Mouse (Mus musculus): ENCODE results near the gene Trim28.

Gene Trim28

DNA sequence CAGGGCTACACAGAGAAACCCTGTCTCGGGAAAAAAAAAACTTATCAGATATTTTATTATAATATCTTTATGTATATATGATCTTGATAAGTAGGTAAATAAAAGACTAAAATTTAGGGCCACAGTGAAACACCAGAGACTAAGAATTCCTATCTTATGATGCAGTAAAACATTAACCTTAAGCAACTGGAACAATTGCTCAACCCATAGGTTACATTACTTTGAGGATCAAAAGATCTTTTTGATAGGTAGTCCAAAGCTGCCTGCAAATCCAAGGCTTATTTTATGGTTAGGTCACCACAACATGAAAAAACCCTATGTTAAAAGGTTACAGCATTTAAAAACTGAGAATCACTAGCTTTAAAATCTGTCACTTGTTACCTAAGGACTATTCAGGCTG is 2.7 kb downstream of the Trim28 start:
- DNase-seq: no peak

- no peak for DNase-seq
Observed at GRCm38 (mm10) chr7:13003380-13003779, 4.5 kb downstream of the Trim28 start.

GRCm38 (mm10) chr7:13006011-13006410 is 7.1 kb downstream of the Trim28 start:
- no peak for DNase-seq

DNA sequence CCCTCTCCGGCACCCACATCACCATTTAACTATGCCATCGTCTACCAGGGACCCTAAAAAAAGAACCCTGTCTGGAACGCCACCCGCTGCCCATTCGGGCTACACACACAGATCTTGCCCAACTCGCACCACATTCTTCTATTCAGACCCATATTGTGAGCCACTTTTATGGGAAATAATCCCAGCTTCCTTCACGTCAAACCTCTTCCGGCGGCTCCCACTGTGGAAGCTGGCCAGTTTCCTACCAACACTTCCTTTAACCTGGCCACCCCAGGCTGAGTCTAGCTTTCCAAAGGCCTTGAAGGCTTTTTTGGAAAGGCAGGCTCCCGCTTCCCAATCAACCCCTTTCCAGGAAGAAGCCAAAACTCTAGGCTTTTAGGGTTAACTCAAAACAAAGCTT is 7.6 kb downstream of the Trim28 start:
- no peak for DNase-seq

DNA sequence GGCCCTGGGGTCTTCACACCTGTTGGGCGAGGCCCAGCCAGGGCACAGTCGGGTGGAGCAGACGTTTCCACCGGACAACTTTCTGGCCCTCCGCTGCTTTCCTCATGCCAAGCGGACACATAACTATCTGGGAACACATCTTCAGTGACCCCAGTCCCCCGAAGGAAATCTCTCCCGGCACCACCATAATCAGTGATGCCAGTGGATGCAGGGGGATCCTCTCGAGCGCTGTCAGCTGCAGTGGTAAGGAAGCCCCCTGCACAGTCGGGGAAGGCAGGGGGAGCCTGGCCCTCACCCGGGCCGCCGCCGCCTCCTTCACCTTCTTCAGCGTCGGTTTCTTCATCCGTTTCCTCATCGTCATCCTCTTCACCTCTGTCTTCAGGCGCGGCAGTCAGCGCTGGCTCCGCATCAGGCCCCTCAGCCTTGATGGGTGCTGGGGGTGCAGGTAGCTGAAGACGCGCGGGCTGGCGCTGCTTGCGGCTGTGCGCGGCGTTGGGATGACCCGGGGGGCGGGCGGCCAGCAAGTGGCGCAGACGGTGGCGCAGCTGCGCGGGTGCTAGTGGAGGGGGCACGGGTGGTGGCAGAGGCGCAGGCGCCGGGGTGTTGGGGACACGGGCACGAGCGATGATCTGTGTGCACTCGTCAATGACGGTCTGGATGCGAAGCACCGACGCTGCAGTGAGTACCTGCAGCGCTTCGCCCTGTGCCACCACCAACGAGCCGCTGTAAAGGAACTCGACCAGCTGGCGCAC is 8.6 kb downstream of the Trim28 start:
- no peak for DNase-seq

- DNase-seq: peak; percentile 93
Observed at GRCm38 (mm10) chr7:13009143-13010004, 10.5 kb downstream of the Trim28 start.

GRCm38 (mm10) chr7:13010005-13010908 is 11.3 kb downstream of the Trim28 start, which contains the start of gene Zbtb45:
Gene Zbtb45 (minus strand): TSS chr7:13010034.
- DNase-seq: no peak

GRCm38 (mm10) chr7:13013671-13014070 is 14.8 kb downstream of the Trim28 start:
- DNase-seq: no peak

- DNase-seq: no peak
Observed at GRCm38 (mm10) chr7:13014275-13014839, 15.4 kb downstream of the Trim28 start.

GRCm38 (mm10) chr7:13015217-13015616 is 16.3 kb downstream of the Trim28 start:
- DNase-seq: no peak

GRCm38 (mm10) chr7:13022773-13023535 is 24.0 kb downstream of the Trim28 start:
- DNase-seq: no peak

DNA sequence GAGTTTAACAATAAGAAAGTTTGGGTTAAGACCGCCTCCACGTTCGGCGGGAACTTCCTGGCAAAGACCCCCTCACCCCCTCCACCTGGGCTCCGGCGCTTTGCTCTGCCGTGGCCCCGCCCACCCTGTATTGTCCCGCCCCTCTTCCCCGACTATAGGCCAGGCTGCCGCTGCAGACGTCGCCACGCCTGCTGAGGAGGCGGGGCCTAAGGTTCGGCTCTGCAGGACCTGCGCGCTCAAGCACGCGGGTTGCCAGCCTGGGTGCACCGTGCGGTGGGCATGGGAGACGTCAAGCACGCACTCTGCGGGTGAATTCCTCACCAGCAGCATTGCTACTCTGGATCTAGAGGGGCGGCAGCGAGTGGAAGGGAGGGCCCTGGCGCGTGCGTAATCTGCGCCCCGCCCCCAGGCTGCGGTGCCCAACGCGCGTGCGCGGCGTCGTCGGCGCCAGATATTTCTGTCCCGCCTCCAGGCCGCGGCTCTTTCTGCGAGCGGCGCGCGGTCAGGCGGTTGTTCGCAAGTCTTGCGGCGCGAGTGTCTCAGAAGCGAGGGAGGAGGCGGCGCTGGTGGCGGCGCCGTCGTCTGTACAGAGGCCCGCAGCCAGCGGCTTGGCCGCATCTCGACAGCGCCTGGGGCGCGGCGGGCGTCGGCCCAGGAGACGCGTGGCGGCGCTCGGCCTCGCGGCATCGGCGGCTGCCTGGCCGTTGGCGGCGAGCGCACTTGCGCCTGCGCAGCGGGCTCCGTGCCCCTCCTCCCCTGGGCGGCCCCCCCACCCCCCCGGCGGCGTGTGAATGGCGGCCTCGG is 25.2 kb downstream of the Trim28 start:
- peak; percentile 94 for DNase-seq

DNA sequence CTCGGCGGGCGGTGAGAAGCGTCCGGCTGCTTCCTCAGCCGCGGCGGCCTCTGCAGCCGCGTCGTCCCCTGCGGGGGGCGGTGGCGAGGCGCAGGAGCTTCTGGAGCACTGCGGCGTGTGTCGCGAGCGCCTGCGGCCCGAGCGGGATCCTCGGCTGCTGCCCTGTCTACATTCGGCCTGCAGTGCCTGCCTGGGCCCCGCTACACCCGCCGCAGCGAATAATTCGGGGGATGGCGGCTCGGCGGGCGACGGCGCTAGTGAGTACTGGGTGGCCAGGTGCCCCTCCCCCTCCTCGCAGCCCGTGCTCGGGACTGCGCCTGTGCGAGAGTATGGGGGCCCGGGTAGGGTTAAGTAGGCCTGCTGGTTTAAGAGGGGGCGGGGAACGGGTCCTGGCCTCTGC is 25.9 kb downstream of the Trim28 start:
- peak; percentile 85 for DNase-seq

DNA sequence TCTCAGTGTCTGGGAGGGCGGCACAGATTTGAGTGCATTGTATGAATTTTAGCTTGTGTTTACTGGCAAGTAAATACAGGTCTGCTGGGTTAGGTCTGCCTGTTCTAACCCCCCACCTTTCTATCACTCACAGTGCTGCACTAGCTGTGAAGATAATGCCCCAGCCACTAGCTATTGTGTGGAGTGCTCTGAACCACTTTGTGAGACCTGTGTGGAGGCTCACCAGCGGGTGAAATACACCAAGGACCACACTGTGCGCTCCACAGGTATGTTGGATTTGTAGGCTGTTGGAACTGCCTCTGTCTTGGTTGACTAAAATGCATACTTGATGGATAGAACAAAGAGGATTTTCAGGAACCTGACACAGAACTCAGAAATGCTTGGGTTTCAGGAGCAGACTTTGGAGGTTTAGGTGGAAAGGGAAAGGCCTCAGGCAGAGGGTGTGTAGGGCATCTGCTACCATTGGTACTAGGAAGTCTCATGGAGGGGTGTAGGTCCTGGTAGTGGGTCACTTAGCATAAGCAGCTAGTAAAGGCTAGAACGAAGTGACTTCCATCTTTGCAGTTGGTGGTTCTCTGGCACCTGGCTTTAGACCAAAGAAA is 26.7 kb downstream of the Trim28 start:
- no peak for DNase-seq

- DNase-seq: no peak
Observed at GRCm38 (mm10) chr7:13028986-13029385, 30.1 kb downstream of the Trim28 start.

DNA sequence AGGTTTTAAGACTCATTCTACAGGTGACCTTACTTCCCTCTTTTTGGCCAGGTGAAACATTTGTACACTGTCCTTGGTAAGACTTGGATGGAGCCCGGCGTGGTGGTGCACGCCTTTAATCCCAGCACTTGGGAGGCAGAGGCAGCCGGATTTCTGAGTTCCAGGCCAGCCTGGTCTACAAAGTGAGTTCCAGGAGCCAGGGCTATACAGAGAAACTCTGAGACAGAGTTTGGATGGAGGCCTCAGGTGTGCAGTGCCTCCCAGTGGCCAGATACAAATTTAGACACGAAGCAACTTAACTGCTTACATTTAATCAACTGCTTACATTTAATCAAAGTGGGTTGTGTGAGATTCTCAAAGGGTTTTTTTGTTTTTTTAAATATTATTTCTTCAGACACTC is 32.2 kb downstream of the Trim28 start:
- no peak for DNase-seq

- no peak for DNase-seq
Observed at GRCm38 (mm10) chr7:13031983-13032382, 33.1 kb downstream of the Trim28 start.

DNA sequence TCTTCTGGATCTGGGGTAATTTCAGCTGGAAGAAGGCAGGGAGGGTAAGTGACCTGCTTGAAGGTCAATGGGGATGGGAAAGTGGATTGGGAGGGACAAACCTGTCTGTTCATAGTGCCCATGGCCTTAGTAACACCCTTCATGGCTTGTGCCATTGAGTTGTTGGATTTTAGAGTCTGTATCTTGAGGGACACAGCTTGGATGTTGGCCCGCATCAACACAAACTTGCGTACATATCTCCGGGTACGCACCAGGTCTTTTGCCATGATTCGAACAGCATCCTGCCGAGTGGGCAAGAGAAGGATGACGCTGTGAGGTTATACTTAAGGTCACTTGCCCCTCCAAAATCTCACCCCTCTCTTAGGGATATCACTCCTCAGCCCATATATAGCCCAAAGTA is 33.6 kb downstream of the Trim28 start:
- DNase-seq: no peak

DNA sequence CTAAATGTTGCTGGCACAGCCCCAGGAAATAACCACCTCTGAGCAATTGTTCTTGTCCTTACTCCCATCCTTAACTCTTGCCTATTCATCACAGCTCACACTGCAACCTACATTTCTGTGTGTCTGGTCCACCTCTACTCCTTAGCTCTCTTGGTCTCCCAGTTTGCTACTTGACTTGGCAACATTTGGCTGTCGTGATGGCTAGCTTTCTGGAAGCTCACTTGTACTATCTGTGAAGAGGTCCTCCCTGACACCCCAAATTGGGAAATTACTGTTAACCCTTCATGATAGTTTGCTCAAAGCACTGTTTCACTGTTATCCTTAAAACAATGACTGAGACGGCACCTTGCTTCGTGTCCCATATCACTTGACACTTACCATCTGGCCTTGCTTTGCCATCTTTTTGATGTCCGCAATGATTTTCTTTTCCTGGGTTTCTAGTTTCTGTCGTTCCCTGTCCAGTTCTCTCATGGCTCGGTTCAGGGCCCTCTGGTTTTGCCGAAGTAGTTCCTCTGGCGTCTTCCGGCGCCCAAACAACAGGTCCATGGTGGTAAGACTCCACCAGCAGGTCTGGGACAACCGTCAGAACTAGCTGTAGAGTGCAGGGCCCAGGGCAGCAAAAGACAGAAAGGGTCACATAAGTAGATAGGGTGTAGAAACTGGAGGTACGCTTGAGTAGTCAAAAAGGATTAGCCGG is 34.7 kb downstream of the Trim28 start:
- no peak for DNase-seq
